Mouse (Mus musculus) kidney, postnatal 25 days (tissue): ENCODE data around the gene Slc16a9.
A peak's percentile ranks its signal among the peaks of the same experiment; 100 is the strongest.

Experiments
- DNase-seq, 2 experiments: peaks; one replicate each; pipeline ENCODE4 v3.0.0; 2021; ENCODE audit warnings: mixed read lengths in 2 of 2

The Slc16a9 gene

GRCm38 (mm10) chr10:70305683-70306082 is 60.8 kb downstream of the Slc16a9 start:
- no peak for DNase-seq

DNA sequence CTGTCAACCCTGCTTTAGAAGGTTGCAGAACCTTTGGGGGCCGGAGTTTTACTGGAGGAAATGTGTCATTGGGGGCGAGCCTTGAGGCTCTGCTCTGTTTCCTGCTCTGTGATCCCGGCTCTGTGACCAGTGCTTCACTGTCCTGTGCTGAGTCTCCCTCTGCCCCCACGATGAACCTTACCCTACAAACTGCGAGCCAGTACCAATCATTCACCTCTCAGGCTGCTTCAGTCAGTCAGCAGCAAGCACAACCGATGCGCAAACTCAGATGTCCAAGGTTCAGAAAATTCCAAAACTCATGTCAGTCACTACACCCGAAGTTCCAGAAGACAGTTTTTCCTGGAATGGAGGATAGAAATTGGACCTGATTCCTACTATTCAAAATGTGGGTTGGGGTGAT is 64.5 kb downstream of the Slc16a9 start:
- DNase-seq, result no peak

DNA sequence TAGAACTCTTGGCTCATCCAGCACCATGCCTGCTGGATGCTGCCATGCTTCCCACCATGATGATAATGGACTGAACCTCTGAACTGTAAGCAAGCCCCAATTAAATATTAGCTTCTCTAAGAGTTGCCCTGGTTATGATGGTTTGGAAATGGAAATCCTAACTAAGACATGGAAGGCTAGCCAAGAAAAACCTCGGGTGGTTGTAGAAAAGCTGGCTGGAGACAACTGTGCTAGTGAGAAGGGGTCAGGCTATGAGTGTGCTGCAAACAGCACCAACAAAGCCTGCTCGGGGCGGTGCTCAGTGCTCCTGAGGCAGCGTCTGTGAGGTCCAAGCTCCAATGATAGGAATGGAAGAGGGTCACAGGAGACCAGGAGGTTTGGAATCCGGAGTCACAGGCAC is 65.7 kb downstream of the Slc16a9 start:
- DNase-seq, result no peak

DNA sequence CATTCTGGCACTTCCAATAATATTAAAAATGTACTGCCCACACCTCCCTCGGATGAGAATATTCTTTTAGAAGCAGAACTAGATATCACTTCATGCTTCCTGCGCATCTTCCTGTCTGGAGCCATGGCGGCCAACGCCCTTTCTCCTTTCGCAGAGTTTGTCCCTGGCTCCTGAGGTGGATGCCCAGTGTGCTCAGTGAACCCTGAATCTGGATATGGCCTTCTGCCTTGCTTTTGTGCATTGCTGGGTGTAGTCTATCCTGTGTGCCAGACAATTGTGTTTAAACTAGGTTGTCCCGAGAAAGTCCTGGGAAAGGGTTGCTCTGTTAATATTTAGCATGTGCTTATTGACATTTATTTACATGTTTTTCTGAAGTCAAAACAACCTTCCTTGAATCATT is 71.0 kb downstream of the Slc16a9 start:
- DNase-seq, result peak; percentile 39 to 59

- DNase-seq, result no peak
These were observed 72.0 kb downstream of the Slc16a9 start for GRCm38 (mm10) chr10:70316856-70317255.

DNA sequence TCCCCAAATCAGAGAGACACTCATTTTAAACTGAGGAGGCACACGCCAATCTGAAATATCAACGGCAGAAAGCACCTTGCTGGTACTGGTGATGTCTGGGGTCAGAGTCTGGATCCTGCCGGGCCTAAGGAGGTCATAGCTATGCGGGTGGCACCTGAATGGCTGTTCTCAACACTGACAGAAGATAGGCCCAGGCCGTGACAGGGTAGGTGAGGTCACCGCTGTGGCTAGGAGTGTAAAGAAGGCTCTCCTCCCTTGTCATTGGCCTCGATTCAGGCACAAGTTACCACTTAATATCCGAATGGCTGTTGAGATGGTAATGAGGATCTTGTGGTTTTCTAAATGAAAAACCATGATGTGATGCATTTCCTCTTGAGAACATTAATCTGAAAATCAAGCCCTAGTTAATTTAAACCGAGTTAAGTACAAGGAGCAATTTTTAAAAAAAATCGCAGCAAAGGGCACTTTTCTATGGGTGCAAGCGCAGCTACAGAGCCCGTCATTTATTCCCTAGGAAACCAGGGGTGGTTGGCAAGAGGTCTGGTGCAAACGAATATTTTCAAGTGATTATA is 72.6 kb downstream of the Slc16a9 start:
- peak; percentile 35 to 81 for DNase-seq

DNA sequence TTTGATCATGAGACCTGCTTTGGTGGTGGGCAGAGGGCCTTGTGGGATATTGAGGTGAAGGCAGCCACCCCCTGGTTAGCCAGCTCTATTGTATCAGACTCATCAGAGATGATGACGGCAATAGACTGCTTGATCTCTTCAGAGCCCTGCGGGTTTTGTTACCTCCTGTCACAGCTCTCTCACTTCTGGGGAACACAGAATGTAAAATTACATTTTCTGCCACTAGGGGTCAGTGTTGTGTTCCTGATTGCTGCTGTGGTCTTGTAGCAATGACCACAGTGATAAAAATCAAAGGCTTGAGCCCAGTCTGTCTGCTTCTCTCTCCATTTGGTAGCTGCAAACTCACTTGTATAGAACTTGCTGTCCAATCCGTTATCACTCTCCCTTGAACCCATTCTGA is 73.7 kb downstream of the Slc16a9 start:
- DNase-seq, result peak in 1 of 2 experiments; percentile 57

DNA sequence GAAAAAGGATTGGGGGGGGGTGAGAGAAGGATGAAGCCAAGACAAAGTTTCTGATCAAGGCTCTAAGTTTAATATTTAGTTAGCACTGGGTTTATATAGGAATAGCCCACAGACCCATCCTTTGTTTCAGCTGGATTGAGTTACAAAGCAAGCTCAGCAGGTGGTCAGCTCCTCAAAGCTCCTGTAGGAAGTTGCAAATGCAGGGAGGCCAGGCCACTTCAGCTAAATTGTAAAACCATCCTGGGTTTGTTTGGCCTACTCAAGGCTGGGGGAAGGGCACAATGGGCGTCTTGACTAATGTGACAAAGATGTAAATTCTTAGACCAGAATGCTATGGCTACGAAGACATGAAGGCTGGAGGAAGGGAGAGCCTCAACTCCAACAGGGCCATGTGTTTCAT is 80.6 kb downstream of the Slc16a9 start:
- DNase-seq, result no peak

- DNase-seq, result no peak
These were observed 82.4 kb downstream of the Slc16a9 start for GRCm38 (mm10) chr10:70327331-70327730.

- no peak for DNase-seq
These were observed 83.2 kb downstream of the Slc16a9 start for GRCm38 (mm10) chr10:70328139-70328538.
